Mouse (Mus musculus) lung, postnatal 0 days (tissue): Measurements from ENCODE around the gene Snapc4.

Experiments used
- CTCF ChIP-seq: IDR thresholded peaks from 2 replicates; pipeline ENCODE4 v1.5.1; 2016; ENCODE audit warnings: antibody characterized with exemption, mild to moderate bottlenecking
- EP300 ChIP-seq: IDR thresholded peaks from 2 replicates; pipeline ENCODE4 v1.6.1; 2016; ENCODE audit warnings: antibody characterized with exemption, mild to moderate bottlenecking, control low read depth

DNA sequence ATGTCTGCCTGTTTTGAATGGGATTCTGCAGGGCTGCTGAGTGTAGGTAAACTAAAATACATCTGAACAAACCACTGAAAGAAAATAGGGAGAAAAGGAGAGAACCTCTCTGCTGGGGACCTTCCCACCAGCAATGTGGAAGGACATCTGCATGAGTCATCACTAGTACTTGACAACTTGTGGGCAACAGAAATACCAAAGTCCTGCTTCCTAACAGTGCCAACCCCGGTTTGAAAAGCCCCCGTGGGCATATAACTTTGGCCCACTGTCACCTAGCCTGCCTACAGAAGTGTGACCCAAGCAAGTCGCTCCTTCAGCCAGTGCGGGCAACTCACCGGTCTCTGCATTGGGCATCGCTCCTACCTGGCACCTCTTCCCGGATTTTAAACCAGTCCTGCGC lies 8.1 kb downstream of the Snapc4 start:
- TF ChIP-seq CTCF (no peak), EP300 (no peak)
